Mouse (Mus musculus): Measurements from ENCODE around the gene Twsg1. TPM values are rescaled to one million over a fixed set of nuclear protein-coding genes. Genes with fewer than 3 reads are reported as not detected.
A peak's percentile ranks its signal among the peaks of the same experiment; 100 is the strongest.
"Not testable (repeated sequence)": the region's sequence is repeated elsewhere in the genome, so short reads cannot be mapped to it uniquely, and the experiment has no call there.

Gene Twsg1
- polyA plus RNA-seq (2016; fragmentation: Nextera tagmentation; extraction: Ambion mirVana) = 74.4 and 79.4 TPM in 2 replicates

- Histone ChIP-seq H3K36me3 (peaks cover 23% of the 10 kb centered on the region), H3K9me3 (no peaks in the 10 kb centered on the region), H3K27ac (peak within 1 kb of the TSS; percentile 98), H3K4me3 (peak within 1 kb of the TSS; percentile 96), H3K27me3 (ENCODE audit: insufficient read depth, poor library complexity, severe bottlenecking) (no peaks in the 10 kb centered on the region), H3K4me1 (peaks cover 18% of the 10 kb centered on the region; the same call in 1 of the 2 replicates)
- DNase-seq (ENCODE audit: low spot score) = peak; percentile 94
- WGBS = under 1% methylated on average over 87 of the region's 87 CpGs
Observed at GRCm38 (mm10) chr17:65950622-65951404, at the start of gene Twsg1. Twsg1 (minus strand) TSS chr17:65951226.

- Histone ChIP-seq H3K36me3 (no peaks in the 10 kb centered on the region), H3K4me3 (no peak overlapping the region), H3K27me3 (ENCODE audit: insufficient read depth, poor library complexity, severe bottlenecking) (no peaks in the 10 kb centered on the region), H3K27ac (no peak overlapping the region), H3K9me3 (no peaks in the 10 kb centered on the region), H3K4me1 (no peaks in the 10 kb centered on the region)
- peak; percentile 76 for DNase-seq (ENCODE audit: low spot score)
- WGBS = 84% methylated on average over 3 of the region's 3 CpGs
Observed at GRCm38 (mm10) chr17:65988151-65988820, 37.3 kb upstream of the Twsg1 start.

- not testable (repeated sequence) for DNase-seq (ENCODE audit: low spot score); H3K36me3 ChIP-seq
Observed at GRCm38 (mm10) chr17:65976720-65977119, 25.7 kb upstream of the Twsg1 start.

GRCm38 (mm10) chr17:65967751-65968150 is 16.7 kb upstream of the Twsg1 start:
- H3K9me3 ChIP-seq = no peaks in the 10 kb centered on the region
- 72% methylated on average over 11 of the region's 11 CpGs for WGBS
- H3K27ac ChIP-seq = no peak overlapping the region
- peaks cover 6% of the 10 kb centered on the region for H3K4me1 ChIP-seq
- peak; percentile 62 for DNase-seq (ENCODE audit: low spot score)
- H3K27me3 ChIP-seq (ENCODE audit: insufficient read depth, poor library complexity, severe bottlenecking) = no peaks in the 10 kb centered on the region
- no peaks in the 10 kb centered on the region for H3K36me3 ChIP-seq
- no peak overlapping the region for H3K4me3 ChIP-seq

More at GRCm38 (mm10) chr17:65976720-65977119, 25.7 kb upstream of the Twsg1 start:
- not testable (repeated sequence) for H3K4me3 ChIP-seq; H3K27me3 ChIP-seq (ENCODE audit: insufficient read depth, poor library complexity, severe bottlenecking); H3K27ac ChIP-seq; H3K4me1 ChIP-seq; H3K9me3 ChIP-seq

DNA sequence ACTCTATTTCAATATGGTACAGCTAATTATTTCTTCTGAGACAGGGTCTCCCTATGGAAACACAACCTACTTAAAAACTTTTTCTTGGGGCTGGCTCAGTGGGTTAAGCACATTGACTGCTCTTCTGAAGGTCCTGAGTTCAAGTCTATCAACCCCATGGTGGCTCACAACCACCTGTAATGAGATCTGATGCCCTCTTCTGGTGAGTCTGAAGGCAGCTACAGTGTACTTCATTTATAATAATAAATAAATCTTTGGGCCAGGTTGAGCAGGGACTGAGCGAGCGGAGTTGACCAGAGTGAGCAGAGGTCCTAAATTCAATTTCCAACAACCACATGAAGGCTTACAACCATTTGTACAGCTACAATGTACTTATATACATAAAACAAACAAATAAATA is 11.2 kb upstream of the Twsg1 start:
- Histone ChIP-seq H3K36me3 (no peaks in the 10 kb centered on the region), H3K4me3 (no peak overlapping the region), H3K27ac (no peak overlapping the region), H3K4me1 (peaks cover 12% of the 10 kb centered on the region), H3K9me3 (no peaks in the 10 kb centered on the region), H3K27me3 (ENCODE audit: insufficient read depth, poor library complexity, severe bottlenecking) (no peaks in the 10 kb centered on the region)
- 98% methylated on average over 2 of the region's 2 CpGs for WGBS
- DNase-seq (ENCODE audit: low spot score) = no peak

GRCm38 (mm10) chr17:65961606-65962136 is 10.6 kb upstream of the Twsg1 start:
- Histone ChIP-seq H3K27ac (no peak overlapping the region), H3K27me3 (ENCODE audit: insufficient read depth, poor library complexity, severe bottlenecking) (no peaks in the 10 kb centered on the region), H3K9me3 (no peaks in the 10 kb centered on the region), H3K36me3 (no peaks in the 10 kb centered on the region), H3K4me3 (no peak overlapping the region), H3K4me1 (peaks cover 14% of the 10 kb centered on the region)
- 85% methylated on average over 2 of the region's 2 CpGs for WGBS
- DNase-seq (ENCODE audit: low spot score) = peak; percentile 48

GRCm38 (mm10) chr17:65959011-65959410 is 8.0 kb upstream of the Twsg1 start:
- H3K36me3 ChIP-seq = no peaks in the 10 kb centered on the region
- no peak for DNase-seq (ENCODE audit: low spot score)

GRCm38 (mm10) chr17:65958366-65958765 is 7.3 kb upstream of the Twsg1 start:
- Histone ChIP-seq H3K36me3 (no peaks in the 10 kb centered on the region), H3K9me3 (no peaks in the 10 kb centered on the region), H3K4me3 (no peak overlapping the region), H3K27ac (no peak overlapping the region), H3K4me1 (peaks cover 13% of the 10 kb centered on the region), H3K27me3 (ENCODE audit: insufficient read depth, poor library complexity, severe bottlenecking) (no peaks in the 10 kb centered on the region)
- no peak for DNase-seq (ENCODE audit: low spot score)
- WGBS = 86% methylated on average over 1 of the region's 1 CpGs

More at GRCm38 (mm10) chr17:65959011-65959410, 8.0 kb upstream of the Twsg1 start:
- WGBS = 63% methylated on average over 3 of the region's 3 CpGs
- no peaks in the 10 kb centered on the region for H3K27me3 ChIP-seq (ENCODE audit: insufficient read depth, poor library complexity, severe bottlenecking)
- no peak overlapping the region for H3K4me3 ChIP-seq
- H3K9me3 ChIP-seq = no peaks in the 10 kb centered on the region
- no peak overlapping the region for H3K27ac ChIP-seq
- H3K4me1 ChIP-seq = peaks cover 14% of the 10 kb centered on the region

GRCm38 (mm10) chr17:65957782-65958325 is 6.8 kb upstream of the Twsg1 start:
- Histone ChIP-seq H3K27ac (no peak overlapping the region), H3K9me3 (no peaks in the 10 kb centered on the region), H3K36me3 (no peaks in the 10 kb centered on the region), H3K4me1 (peaks cover 8% of the 10 kb centered on the region; the same call in 1 of the 2 replicates), H3K4me3 (no peak overlapping the region), H3K27me3 (ENCODE audit: insufficient read depth, poor library complexity, severe bottlenecking) (no peaks in the 10 kb centered on the region)
- peak; percentile 45 for DNase-seq (ENCODE audit: low spot score)
- 85% methylated on average over 8 of the region's 8 CpGs for WGBS

DNA sequence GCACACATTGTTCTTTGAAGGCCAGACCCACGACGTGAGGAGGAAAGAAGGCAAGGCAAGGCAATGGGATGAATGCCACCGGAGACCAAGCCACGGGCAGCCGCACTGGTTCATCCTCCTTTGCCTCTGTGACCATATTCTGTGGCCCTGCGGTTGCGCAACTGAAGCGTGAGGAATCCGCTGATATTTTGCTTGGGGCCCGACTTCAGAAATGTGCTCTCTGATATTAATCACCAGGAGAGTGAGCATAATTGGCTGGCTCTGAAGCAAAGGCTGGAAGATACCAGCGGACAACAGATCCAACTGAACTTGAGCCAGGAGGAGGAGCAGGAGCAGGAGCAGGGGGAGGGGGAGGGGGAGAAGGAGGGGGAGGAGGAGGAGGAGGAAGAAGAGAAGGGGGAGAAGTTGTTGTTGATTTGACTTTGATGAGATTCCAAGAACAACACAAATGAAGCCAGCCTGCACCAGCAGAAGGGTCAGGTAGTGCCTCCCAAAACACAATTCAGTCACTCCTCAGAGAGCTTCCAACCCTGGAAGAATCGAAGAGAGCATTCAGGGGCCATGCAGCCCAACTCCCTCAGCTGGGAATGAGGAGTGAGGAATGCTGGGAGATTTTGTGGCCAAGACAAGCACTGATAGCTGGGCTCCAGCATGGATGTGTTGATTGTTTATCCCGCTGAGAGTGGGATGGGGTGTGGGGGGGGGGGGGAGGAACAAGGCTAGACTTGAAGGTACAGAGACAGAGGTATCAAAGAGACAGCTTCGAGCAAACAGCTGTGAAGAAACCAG is 6.2 kb upstream of the Twsg1 start:
- H3K27me3 ChIP-seq (ENCODE audit: insufficient read depth, poor library complexity, severe bottlenecking) = no peaks in the 10 kb centered on the region
- H3K4me1 ChIP-seq = peaks cover 8% of the 10 kb centered on the region; the same call in 1 of the 2 replicates
- 64% methylated on average over 14 of the region's 14 CpGs for WGBS
- DNase-seq (ENCODE audit: low spot score) = peak; percentile 53
- no peak overlapping the region for H3K4me3 ChIP-seq
- no peaks in the 10 kb centered on the region for H3K36me3 ChIP-seq
- peak overlapping the region; percentile 47; the same call in 1 of the 2 replicates for H3K27ac ChIP-seq
- H3K9me3 ChIP-seq = no peaks in the 10 kb centered on the region

DNA sequence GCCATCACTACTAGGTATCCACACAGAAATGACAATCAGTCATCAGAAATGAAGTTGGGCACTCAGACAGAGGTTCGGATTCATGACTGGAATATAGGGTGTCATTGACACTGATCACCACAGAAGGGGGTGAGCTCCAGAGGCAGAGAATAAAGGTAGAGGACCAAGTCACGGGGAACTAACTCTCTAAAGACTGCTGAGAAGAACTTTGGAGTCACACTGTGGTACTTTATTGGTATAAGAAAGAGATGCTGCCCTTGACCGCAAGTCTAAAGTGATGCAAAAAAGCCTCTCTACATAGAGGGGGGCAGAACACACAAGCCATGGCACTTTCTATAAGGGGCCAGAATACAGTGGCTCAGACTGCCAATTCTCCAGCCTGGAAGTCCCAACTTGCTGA is 5.1 kb upstream of the Twsg1 start:
- Histone ChIP-seq H3K27ac (no peak overlapping the region), H3K4me1 (peaks cover 11% of the 10 kb centered on the region; the same call in 1 of the 2 replicates), H3K9me3 (no peaks in the 10 kb centered on the region), H3K36me3 (no peaks in the 10 kb centered on the region), H3K27me3 (ENCODE audit: insufficient read depth, poor library complexity, severe bottlenecking) (no peaks in the 10 kb centered on the region), H3K4me3 (no peak overlapping the region)
- DNase-seq (ENCODE audit: low spot score) = no peak
- WGBS = 79% methylated on average over 3 of the region's 3 CpGs

GRCm38 (mm10) chr17:65953959-65954358 is 2.9 kb upstream of the Twsg1 start:
- no peaks in the 10 kb centered on the region for H3K36me3 ChIP-seq
- no peaks in the 10 kb centered on the region for H3K9me3 ChIP-seq
- H3K27ac ChIP-seq = no peak overlapping the region
- WGBS = 62% methylated on average over 4 of the region's 4 CpGs
- H3K27me3 ChIP-seq (ENCODE audit: insufficient read depth, poor library complexity, severe bottlenecking) = no peaks in the 10 kb centered on the region
- no peak overlapping the region for H3K4me3 ChIP-seq
- DNase-seq (ENCODE audit: low spot score) = no peak
- H3K4me1 ChIP-seq = peaks cover 22% of the 10 kb centered on the region; the same call in 1 of the 2 replicates
